Mouse (Mus musculus) lung, adult 18-20 months (tissue): ENCODE data around the gene Vmn1r217.
"Not testable (repeated sequence)": the region's sequence is repeated elsewhere in the genome, so short reads cannot be mapped to it uniquely, and the experiment has no call there.

Source experiments
- DNase-seq, 2 experiments: peaks; one replicate each; pipeline ENCODE4 v3.0.0; 2022; ENCODE audit warnings: mixed read lengths in 2 of 2

Gene Vmn1r217

DNA sequence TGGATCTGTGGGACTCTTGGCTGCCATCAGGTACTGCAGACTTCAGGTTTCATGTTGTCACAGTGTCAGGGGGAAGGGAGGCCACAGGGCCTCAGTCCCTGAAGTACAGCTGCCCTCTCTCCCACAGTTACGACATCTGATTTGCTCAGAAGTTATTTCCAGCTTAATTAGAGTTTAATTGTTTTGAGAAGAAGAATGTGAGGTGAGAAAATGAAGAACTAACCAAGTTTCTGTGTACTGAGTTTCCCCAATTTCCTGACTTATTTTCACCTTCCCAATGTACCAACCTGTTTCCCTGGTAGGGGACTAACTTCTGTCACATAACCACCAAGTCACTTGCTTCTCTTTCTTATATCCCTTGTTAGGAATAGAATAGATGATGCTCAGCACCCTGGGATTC, at the start of gene Vmn1r217:
Gene Vmn1r217, minus strand, starts transcription at position 101 of the 400 bp plus-strand sequence.
- DNase-seq, result not testable (repeated sequence)

DNA sequence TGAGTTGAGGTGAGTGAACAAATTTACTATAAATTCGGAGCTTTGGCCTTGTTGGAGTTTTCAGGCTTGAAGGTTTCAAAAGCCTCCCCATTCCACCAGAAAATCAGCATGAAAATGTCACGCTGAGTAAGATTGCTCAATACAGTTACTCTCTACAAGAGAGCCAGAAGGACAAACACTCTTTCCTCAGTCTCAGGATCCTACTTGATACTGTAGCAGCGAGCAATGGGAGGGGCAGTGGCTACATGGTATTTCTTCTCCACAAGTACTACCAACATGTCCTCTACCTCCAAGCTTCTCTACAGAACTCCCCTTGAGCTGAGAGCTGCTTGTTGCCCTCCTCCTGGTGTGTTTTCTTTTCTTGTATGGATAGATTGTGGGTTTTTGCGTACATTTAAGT, 48.4 kb upstream of the Vmn1r217 start:
- peak; percentile 4 to 11 for DNase-seq

DNA sequence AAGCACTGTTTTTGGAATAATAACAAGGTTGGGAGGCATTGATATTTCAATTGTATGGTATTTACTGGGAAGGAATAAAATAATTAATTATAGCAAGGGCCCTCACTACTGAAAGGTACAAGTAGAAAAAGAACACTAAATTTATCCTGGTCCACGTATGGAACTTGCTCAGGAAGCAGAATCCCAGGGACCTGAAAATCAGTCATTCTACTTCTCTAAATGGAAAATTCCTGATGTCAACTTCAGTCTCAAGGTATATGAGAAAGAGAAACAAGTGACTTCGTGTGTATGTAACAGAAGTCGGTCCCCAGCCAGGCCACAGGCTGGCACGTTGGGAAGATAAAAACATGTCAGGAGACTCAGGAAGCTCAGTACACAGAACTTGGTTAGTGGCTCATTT, 41.0 kb upstream of the Vmn1r217 start, which contains the start of gene Vmn1r219:
Gene Vmn1r219, plus strand, starts transcription at position 301 of the 400 bp plus-strand sequence.
- no peak for DNase-seq

DNA sequence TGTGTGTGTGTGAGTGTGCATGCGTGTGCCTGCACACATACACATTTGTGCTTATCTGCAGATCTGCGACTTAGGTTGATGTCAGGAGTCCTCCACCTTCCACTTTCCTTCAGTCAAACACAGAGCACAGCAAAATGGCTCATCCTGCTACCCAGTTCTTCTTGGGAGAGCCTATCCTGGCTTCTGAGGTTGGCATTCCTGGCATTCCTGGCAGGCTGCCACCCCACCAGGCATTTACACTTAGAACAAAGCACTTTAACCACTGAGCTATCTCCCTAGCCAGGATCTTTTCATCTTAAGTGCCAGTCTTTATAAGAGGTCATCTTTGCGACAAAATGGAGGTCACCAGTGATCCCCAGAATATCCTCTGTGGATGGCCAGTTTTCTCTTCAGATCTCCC, 39.8 kb upstream of the Vmn1r217 start:
- DNase-seq, result peak in 1 of 2 experiments; percentile 1

DNA sequence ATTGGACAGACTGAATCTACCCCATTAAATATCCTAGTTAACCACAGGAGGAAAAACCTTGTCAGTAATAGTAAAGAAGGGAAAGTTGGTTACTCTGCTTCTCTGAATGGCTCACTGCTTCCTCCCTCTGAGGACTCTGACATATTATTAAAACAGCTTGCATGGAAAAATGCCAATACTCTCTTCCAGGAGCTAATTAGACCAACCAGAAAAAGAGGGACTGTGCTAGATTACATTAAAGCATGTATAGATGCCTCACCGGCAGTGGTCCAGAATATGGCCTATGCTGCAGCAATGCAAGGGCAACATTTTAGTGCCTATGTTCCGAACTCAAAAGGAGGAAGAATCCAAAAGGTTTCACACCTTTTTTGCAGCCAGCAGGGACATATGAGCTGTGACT, 20.9 kb upstream of the Vmn1r217 start:
- no peak for DNase-seq

DNA sequence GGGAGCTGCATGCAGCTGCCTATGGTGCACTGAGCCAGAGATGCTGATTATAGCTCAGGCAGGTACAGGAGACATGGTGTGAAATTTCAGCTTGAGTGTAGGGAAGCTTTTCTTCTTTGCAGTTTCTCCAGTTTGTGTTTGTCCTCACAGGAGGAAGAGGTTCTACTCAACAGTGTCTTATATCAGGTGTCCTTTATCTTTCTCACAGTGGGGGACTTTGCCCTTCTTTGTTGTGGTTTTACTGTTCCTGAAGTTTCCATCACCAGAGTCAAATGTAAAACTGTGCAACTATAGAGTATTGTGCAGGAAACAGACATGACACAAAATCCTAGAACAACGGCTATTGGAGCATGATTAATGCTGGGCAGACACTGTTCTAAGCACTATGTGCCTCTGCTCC, 15.5 kb upstream of the Vmn1r217 start:
- DNase-seq, result no peak

DNA sequence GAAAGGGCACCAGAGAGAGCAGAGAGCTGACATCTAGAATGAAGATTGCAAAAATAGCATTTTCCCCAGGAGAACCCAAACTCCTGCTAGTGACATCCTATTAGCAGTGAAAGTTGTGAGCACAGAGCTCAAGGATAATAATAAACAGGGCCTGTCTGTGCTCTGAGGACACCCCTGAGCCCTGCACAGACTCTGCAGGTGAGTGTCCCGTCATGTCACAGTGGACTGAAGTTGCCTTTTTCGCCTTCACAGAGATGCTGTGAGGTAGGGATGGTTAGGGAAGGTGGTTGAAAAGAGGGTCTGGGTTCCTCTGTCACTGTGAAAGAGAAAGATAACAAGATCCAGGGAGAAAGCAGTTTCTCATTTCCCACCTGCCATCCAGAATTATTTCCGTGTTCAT, 15.1 kb upstream of the Vmn1r217 start, which contains the start of gene Vmn1r218:
Gene Vmn1r218, plus strand, starts transcription at position 57 of the 400 bp plus-strand sequence.
- no peak for DNase-seq

DNA sequence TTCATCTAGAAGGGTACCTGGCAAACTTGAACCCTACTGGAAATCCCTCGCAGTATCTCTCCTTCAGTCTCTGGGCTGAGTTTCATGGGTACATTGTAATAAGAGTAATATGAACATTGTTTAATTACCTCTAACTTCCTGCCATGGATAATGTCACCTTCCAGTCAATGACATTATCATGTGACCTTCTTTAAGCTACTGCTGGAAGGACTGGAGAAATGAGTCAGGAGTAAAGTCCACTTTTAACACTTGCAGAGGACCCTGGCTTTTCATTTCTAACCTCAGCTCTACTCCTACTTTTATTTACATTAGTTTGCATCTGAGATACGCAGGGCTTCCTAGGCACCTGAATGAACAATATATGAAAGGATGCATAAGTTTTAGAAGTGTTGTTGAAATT, 2.6 kb upstream of the Vmn1r217 start:
- no peak for DNase-seq

DNA sequence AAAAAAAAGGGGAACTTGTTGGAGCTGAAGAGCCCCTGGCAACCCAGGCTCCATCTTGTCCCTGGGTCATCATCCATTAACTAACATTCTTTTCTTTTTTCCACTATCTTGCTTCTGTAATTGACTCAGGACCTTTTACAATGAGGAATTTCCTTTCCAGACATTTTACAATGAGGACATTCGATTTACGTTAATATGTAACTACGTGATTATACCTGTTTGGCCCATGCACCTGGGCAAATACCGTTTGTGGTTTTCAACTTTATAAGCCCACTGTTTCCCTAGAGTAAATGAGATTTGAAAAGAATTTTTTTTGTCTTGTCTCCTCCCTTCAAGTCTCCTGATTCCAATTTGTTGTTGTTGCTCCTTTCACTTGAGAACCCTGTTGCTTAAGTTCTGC, 23.6 kb downstream of the Vmn1r217 start:
- no peak for DNase-seq

DNA sequence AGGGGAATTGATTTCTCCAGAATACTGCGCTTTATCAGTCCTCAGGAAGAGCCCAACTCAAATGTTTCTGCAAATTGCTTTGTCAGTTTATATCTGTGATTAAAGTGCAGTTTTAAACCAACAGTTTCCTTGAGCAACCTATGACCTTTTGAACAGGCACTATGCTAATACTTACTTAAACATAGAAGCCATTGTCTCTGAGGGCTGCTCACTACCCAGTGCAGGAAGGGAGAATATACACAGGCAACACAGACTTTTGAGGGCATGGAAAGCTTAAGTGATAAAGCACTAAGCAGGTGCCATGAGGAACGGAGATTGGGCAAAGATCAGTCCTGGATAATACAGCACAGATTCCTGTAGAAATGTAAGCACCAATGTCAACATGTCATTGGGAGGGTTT, 48.7 kb downstream of the Vmn1r217 start:
- DNase-seq, result no peak

DNA sequence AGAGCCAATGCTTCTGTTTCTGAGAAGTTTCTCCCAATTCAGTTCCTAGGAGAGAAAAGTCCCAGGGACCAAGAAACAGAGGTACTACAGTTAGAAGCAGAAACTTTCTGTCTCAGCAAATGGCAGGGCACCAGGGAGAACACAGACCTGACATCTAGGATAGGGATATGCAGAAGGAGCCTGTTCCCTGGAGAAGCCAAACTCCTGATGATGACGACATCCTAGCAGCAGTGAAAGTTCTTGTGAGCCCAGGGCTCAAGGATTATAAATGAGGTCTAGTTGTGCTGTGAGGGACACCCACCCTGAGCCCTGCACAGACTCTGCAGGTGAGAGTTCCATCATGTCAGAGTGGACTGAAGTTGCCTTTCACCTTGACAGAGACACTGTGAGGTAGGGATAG, 50.3 kb downstream of the Vmn1r217 start, which contains the start of gene Vmn1r215:
Gene Vmn1r215, plus strand, starts transcription at position 301 of the 400 bp plus-strand sequence.
- no peak for DNase-seq

DNA sequence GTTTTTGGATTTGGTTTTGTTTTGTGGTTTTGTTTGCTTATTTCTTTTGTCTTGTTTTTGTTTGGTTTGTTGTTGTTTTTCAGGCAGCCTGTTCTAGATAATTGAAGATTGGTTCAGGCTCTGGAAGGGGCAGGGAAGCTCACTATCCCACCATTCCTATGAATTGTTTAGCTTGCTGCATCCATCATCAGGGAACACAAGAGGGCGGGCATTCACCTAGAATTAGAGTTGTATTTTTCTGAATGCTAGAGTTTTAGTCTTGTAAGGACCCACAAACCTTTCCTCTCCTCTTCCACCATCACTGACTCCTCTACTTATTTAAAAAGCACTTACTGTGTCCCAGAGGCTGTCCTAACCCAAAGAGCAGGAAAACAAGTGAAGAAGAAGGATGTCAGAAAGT, 60.2 kb downstream of the Vmn1r217 start:
- no peak for DNase-seq
